Mouse (Mus musculus) testis, adult 2 months (tissue): ENCODE measurements around the gene Tspan5. TPM values are rescaled to one million over a fixed set of nuclear protein-coding genes. Genes with fewer than 3 reads are reported as not detected.
A peak's percentile ranks its signal among the peaks of the same experiment; 100 is the strongest.

ENCODE experiments used
- H3K27ac ChIP-seq: fragments of 200-500 bp; 2 replicates; pipeline ENCODE4 v1.5.1; 2012; ENCODE audit warnings: low read depth, low read length; ENCODE audit not compliant: control insufficient read depth, insufficient read depth
- H3K27me3 ChIP-seq: fragments of 200-500 bp; 2 replicates; pipeline ENCODE4 v1.6.1; 2012; ENCODE audit warnings: mild to moderate bottlenecking, low read length, moderate library complexity; ENCODE audit not compliant: control insufficient read depth, insufficient read depth
- H3K36me3 ChIP-seq: fragments of 200-500 bp; 2 replicates; pipeline ENCODE4 v1.6.1; 2012; ENCODE audit warnings: mild to moderate bottlenecking, low read length; ENCODE audit not compliant: control insufficient read depth, insufficient read depth
- H3K4me1 ChIP-seq: fragments of 200-500 bp; 2 replicates; pipeline ENCODE4 v1.6.1; 2012; ENCODE audit warnings: low read length; ENCODE audit not compliant: control insufficient read depth, insufficient read depth
- H3K4me3 ChIP-seq: fragments of 200-500 bp; 2 replicates; pipeline ENCODE4 v1.5.1; 2012; ENCODE audit warnings: low read depth, mild to moderate bottlenecking, low read length, moderate library complexity, mixed read lengths; ENCODE audit not compliant: control insufficient read depth
- CTCF ChIP-seq: fragments of 200-500 bp; IDR thresholded peaks from 2 replicates; pipeline ENCODE4 v1.5.1; 2012; ENCODE audit warnings: low read depth, mild to moderate bottlenecking, inconsistent platforms, low read length, moderate library complexity; ENCODE audit not compliant: control insufficient read depth, insufficient read depth, insufficient replicate concordance
- POLR2A ChIP-seq: fragments of 200-500 bp; IDR thresholded peaks from 2 replicates; pipeline ENCODE4 v1.6.1; 2012; ENCODE audit warnings: low read depth, mild to moderate bottlenecking, inconsistent platforms, low read length, moderate library complexity; ENCODE audit not compliant: control insufficient read depth
- polyA plus RNA-seq: library from polyadenylated mRNA; depleted of rRNA; stranded (reverse); fragments of >200 nt; gene quantifications from 2 replicates; pipeline ENCODE4 v1.2.3, GENCODE M21; 2012

Gene Tspan5
- polyA plus RNA-seq, 1 experiment, result 27.9 TPM

DNA sequence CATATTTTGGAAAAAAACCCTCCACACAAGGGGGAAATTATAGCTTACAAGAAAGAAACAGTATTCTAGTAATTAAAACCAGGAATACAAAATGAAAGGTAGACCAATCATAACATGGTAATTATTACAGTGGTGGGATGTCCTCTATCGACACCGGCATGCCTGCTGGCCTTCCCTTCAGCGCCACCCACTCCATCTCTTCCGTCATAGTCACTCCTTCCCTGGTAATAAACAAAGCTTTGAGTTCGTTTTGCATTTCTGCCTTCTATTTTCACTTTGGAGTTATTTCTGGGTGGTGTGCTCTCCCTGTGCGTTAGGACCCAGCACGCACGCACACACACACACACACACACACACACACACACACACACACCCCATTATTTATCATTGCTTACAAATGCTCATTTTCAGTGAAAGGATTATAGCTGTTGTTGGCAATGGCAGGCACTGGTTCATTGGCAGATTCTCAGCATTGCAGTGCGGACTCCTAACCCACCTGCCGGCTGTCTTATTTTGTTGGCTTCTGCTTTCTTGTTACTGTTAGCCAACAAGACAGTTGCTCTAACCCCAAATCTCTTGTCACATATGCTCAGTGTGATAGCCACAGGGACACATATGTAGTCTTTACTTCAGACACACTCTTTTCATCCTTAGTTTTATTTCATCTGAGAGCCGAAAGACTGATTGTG lies 29.4 kb upstream of the Tspan5 start:
- no peak for TF ChIP-seq POLR2A
- no peak for TF ChIP-seq CTCF
- no peaks in the 10 kb centered on the region for H3K36me3 ChIP-seq
- H3K27me3 ChIP-seq, result no peaks in the 10 kb centered on the region
- H3K4me3 ChIP-seq, result no peak overlapping the region
- H3K4me1 ChIP-seq, result no peaks in the 10 kb centered on the region
- no peak overlapping the region for H3K27ac ChIP-seq

DNA sequence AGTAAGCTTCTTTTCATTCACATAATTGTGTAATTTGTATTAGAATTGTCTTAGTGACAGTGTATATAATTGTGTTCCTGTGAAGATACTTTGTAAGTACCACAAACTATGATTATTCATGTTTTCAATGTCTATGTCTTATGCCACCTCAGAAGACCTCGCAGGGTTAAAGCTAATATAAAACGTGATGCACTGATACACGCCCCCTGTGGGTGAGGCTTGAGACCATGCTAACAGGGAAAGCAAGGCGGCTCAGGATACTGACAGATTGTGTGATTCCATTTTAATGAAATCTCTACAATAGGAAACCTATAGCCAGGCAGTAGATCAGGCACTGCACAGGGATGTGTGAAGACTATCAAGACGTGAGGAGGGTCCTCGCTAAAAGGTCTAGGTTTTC lies 28.9 kb upstream of the Tspan5 start:
- Histone ChIP-seq H3K36me3 (no peaks in the 10 kb centered on the region), H3K27me3 (no peaks in the 10 kb centered on the region), H3K4me1 (no peaks in the 10 kb centered on the region), H3K27ac (no peak overlapping the region), H3K4me3 (no peak overlapping the region)
- TF ChIP-seq POLR2A (no peak), CTCF (no peak)

DNA sequence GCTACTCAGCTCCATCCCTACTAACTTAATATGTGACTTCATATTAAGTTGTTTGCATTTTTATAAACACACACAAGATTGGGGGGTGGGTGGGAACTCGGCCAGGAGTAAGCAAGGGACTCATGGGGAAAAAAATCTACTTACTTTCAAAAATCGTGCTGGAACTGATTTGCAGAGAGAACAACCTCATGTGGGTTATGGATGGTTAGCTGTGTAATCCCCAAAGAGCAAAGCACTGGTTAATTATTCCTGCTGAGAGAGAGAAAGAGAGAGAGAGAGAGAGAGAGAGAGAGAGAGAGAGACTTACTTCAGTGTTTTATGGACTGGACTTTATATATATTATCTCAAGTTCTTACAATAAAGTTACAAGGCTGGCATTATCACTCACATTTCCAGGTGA lies 27.2 kb upstream of the Tspan5 start:
- Histone ChIP-seq H3K4me3 (no peak overlapping the region), H3K36me3 (no peaks in the 10 kb centered on the region)
- TF ChIP-seq CTCF (no peak), POLR2A (no peak)

DNA sequence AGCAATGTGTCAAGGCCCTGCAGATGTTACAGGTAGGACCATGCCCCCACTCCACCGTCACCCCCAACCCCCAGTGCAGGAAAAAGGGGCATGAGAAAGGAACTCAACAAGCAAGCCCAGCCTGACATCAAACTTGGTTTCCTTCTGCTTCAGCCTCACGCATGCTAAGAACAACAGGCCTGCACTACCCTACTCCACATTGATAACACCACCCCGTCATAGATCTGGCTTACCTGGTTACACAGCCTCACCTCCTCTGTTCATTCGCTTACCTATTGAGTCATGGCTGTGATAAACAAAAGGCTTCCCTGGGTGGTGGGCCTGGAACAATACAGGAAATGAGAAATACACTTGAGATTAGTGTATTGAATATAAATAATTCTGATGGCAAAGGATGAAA lies 26.8 kb upstream of the Tspan5 start:
- H3K4me3 ChIP-seq, result no peak overlapping the region
- no peak overlapping the region for H3K27ac ChIP-seq
- no peaks in the 10 kb centered on the region for H3K36me3 ChIP-seq
- TF ChIP-seq POLR2A, result no peak
- no peak for TF ChIP-seq CTCF
- H3K27me3 ChIP-seq, result no peaks in the 10 kb centered on the region
- no peaks in the 10 kb centered on the region for H3K4me1 ChIP-seq

More for the DNA sequence above, 27.2 kb upstream of the Tspan5 start:
- Histone ChIP-seq H3K4me1 (no peaks in the 10 kb centered on the region), H3K27me3 (no peaks in the 10 kb centered on the region), H3K27ac (no peak overlapping the region)

DNA sequence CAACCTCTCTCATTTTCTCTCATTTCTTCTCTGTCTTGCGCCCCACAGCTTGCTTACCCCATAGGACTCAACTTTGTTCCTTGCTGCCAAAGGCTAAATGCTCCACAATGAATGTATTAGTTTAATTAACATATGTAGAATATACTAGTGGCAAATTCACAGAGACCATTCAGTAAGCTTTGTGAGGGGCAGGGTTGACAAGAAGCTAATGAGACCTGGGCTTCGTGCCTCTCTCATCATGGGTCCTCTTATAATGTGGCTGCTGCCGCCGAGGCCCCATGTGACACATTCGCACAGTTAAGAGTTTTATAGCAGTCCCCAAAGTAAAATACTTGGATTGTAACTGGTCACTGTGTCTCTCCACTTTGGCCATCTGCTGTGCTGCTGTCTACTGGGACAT lies 25.0 kb upstream of the Tspan5 start:
- no peaks in the 10 kb centered on the region for H3K36me3 ChIP-seq
- H3K4me3 ChIP-seq, result no peak overlapping the region
- H3K27me3 ChIP-seq, result no peaks in the 10 kb centered on the region
- no peaks in the 10 kb centered on the region for H3K4me1 ChIP-seq
- H3K27ac ChIP-seq, result no peak overlapping the region
- TF ChIP-seq CTCF (no peak), POLR2A (no peak)

DNA sequence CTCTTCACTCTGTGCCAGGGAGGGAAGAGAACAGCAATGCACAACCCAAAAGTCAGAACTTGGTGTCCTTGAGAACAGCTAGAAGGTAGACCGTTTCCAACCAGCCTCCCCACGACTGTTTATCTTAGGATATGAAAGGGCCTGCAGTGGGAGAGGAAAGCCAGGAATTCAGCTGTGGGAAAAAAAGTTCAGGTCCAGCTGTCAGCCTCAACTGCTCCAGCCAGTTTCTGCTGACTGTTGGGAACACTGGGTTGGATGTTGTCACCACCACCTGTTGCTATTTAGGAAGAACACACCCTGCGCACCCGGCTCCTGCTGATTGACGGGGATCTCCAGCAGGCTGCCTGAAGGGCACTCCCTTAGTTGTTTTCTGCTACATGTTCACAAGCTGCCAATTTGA lies 19.8 kb upstream of the Tspan5 start:
- Histone ChIP-seq H3K4me3 (no peak overlapping the region), H3K27me3 (no peaks in the 10 kb centered on the region), H3K36me3 (no peaks in the 10 kb centered on the region), H3K27ac (peak overlapping the region; percentile 5; the same call in 1 of the 2 replicates), H3K4me1 (peaks cover 2% of the 10 kb centered on the region)
- TF ChIP-seq POLR2A, result no peak
- TF ChIP-seq CTCF, result no peak

DNA sequence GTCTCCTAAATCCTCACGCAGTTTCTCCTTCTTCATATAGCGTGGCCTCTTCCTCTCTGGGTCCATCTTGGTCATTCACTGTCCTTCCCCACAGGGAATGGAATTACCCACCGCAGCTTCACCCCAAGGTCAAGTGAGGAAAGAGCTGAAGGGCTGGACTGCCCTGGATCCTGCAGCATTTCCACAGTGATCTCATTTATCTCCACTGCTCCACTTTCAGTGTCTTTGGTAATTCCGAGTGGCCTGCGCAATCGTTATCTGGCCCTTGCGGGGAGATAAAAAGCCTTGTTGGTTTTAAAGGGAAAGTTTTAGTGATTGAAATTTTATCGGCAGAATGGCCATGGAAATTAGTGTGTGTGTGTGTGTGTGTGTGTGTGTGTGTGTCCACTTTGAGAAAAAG lies 14.4 kb upstream of the Tspan5 start:
- H3K36me3 ChIP-seq, result no peaks in the 10 kb centered on the region
- no peaks in the 10 kb centered on the region for H3K27me3 ChIP-seq
- peaks cover 2% of the 10 kb centered on the region for H3K4me1 ChIP-seq
- no peak overlapping the region for H3K4me3 ChIP-seq
- no peak for TF ChIP-seq CTCF
- no peak for TF ChIP-seq POLR2A
- H3K27ac ChIP-seq, result no peak overlapping the region

DNA sequence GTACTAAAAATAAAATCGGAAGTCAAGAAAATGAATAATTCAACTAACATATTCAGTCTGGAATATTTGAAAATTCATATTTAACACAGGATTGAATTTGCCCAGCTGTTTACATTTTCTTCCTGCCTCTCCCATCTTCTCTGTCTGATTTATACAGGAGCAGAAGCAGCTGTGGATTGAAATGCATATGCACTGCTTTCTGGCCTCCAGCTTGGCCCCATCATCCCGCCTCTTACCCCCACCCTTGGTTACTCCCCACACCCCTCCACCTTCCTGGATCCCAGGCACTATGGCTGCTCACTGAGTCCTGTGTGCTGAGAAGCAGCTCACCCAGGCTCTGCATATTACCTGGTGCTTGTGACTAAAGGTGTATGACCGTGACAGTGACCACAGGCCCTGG lies 13.2 kb upstream of the Tspan5 start:
- no peaks in the 10 kb centered on the region for H3K36me3 ChIP-seq
- H3K27ac ChIP-seq, result no peak overlapping the region
- peaks cover 2% of the 10 kb centered on the region for H3K4me1 ChIP-seq
- TF ChIP-seq POLR2A (no peak), CTCF (no peak)
- no peaks in the 10 kb centered on the region for H3K27me3 ChIP-seq
- H3K4me3 ChIP-seq, result no peak overlapping the region
